Mouse (Mus musculus) cerebellum, postnatal 10 days (tissue): ENCODE data around the gene Ptprj.
A peak's percentile ranks its signal among the peaks of the same experiment; 100 is the strongest.

Experiments
- DNase-seq, 2 experiments: peaks; one replicate each; pipeline ENCODE4 v3.0.0; 2021; ENCODE audit warnings: mixed read lengths in 2 of 2

Ptprj gene

DNA sequence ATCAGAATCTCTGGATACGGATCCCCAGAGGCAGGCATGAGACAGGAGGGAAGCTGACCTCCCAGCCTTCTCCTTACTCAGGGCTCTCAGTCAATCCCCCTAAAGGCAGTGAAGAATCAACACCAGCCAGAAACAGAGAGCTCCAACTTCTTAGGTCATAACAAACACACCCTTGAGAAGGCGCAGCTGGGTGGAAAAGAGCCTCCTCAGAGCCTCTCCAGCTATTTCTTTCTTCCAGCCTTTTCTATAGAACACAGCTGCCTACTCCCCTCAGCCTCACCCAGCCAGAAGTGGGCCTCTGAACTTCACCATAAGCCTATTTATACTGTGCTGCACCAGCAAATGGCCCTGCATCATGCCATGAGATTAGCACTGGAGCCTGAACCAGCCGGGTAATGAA lies 74.3 kb downstream of the Ptprj start:
- DNase-seq, result no peak

DNA sequence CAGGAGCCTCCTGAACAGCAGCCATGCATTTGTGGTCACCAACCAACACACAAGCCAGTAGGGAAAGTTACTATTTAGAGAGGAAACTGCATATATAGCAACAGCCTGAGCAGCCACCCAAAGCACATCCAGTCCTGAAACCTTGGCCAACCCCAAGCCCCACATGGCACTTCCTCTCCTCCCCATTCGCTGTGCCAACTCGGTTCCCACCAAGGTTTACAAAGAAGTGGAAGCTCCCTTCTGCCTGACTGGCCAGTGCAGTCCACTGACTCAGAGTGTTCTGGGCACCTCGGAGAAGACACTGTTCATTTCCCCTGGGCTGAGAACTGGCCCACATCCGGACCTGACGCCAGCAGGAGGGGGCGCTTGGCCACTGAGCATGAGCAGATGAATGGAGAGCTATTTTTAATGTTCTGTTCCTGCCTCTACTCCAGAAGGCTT lies 75.7 kb downstream of the Ptprj start:
- DNase-seq, result peak; percentile 85 to 90

DNA sequence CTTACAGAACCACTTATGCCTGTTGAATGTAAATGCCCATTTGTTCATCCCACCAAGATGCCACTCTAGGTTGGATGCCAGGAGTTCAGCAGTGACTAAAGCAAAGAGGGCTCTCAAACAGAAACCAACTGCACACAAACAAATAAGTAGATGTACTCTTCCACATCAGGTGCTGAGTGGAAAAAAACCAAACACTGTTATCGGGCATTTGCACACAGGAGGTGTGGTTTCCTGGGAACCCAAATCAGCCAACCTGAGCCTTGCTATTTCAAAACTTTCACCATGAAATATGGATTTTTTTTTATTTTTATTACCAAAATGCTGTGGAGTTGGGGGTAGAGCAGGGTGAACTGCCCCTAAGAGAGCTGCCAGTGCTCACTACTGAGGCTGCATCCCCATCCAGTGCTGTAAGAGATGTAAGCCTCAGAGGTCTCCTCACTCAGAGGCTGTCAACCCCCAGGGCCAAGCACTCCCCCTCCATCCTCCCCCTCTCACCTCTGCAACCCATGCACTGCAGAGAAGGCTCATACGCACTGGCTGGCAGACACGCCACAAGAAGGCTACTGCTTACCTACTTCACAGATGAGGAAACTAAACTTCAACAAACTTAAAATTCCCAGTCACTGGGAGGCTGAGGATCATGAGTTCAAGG lies 77.1 kb downstream of the Ptprj start:
- no peak for DNase-seq

DNA sequence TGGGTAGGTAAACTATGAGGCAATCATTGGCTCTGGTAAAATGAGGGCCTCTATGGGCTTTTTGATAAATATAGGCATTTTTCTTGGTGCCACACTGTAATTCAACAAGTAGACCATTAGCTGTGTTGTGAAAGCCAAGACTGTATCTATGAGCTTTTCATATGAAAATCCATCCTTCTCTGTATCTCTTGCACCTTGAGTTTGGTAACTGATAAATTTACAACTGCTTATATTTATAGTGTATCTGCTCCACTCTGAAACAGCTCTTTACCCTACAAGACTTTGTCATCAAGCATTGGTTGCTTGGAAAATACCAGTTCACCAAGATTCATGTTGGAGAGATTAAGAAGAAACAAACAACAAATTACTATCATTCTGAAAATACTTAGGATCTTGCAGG lies 77.7 kb downstream of the Ptprj start:
- DNase-seq, result no peak

DNA sequence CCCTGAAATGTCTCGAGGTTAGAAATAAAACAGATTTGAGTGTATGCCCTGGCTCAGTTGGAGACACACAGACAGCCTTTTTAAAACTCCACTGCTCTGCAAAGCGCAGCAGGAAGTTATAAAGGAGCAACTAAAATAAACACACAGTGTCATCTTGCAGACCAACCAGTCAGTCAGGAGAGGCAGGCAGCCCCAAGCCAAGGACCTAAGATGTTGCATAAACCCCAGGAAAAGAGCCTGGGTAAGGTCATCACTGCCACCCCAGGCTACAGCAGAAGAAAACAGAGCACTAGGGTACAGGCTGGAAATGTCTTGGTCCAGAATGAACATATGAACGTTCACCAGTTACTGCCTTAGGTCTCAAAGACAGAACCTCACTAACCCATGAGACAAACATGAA lies 78.7 kb downstream of the Ptprj start:
- no peak for DNase-seq

DNA sequence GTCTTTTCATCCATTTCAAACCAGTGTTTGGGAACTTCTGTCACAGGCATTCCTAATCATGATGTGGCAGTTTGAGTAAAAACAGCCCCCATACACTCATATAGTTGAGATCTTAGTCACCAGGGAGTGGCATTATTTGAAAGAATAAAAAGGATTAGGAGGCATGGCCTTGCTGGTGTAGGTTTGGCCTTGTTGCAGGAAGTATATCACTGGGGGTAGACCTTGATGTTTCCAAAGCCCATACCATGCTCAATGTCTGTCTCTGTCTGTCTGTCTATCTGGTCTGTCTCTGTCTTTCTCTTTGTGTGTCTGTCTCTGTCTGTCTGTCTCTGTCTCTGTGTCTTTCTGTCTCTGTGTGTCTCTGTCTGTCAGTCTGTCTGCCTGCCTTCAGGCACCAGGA lies 79.6 kb downstream of the Ptprj start:
- no peak for DNase-seq

DNA sequence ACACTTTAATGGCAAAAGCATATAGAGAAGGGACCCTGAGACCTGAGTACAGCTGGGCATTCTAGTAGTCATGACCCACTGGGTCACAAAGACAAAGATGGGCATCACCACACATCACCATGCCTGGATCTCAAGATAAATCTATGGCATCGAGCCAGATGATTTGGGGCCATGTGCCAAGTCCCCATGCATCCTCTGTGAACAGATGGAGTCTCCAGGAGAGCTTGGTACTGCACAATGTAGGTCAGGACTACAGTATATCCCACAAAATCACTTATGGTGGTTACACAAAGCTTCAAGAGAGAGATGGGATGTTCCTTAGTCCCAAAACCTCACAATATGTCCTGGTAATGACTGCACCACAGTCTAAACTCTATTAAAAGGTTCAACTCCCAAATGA lies 81.4 kb downstream of the Ptprj start:
- DNase-seq, result peak; percentile 95 to 96

DNA sequence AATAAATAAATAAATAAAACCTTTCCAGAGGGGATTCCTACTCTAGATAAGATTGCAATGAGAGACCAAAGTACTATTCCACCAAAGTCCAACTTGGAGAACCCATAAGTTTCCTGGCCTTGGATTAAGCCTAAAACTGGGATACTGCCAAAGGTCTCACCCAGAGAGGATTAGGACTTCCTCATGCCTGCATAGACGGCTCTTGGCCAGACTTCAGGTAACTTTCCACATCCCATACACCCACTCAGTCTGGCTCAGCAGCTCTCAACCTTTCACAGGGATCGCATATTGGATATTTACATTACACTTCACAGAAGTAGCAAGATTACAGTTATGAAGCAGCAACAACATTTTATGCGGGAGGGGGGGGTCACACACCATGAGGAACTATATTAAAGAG lies 82.9 kb downstream of the Ptprj start:
- DNase-seq, result no peak

DNA sequence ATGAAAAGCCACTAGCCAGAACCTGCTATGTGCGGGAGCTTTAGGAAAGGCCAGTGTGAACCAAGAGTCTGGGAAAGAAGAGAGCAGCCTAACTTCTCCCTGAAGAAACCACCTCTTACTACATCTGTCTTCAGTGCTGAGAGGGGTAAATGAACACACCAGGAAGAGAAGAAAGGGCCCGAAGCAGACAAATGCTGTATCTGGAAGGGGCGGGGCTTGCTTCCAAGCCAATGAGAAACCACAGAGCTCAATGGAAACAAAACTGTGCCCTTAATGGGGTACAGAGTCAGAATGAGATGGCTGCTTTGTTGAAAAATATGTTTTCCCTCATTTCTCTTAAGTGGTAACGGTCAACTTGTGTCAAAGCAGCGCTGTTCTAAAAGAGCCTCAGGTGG lies 83.8 kb downstream of the Ptprj start:
- no peak for DNase-seq

DNA sequence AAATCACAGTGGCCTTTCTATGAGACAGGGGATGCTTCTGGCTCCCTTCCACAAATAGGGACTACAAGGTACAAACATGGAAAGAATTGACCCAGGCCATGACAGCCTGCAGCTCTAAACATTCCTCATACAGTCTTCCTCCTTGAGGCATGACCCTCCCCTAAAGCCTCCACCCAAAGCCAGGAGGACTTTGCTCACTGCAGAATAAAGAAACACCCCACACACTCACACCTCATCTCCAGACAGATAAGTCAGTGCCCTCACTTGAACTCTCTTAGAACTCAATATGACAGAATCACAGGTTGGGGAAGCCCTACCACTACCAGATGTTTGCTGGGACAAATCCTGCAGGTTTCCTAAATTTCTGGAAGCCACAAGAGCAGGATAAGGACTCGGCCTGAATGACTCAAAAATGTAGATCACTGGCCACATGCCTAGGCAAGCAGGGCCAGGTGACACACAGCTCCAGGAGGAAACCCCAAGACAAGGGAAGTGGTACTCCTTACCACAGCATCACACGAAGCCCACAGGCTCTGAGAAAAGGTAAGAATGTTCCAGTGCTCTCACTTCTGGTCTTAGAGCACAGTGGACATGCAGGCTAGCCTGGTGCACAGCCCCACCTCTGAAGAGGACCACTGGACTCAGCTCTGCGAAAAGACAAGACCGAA lies 84.3 kb downstream of the Ptprj start:
- no peak for DNase-seq

DNA sequence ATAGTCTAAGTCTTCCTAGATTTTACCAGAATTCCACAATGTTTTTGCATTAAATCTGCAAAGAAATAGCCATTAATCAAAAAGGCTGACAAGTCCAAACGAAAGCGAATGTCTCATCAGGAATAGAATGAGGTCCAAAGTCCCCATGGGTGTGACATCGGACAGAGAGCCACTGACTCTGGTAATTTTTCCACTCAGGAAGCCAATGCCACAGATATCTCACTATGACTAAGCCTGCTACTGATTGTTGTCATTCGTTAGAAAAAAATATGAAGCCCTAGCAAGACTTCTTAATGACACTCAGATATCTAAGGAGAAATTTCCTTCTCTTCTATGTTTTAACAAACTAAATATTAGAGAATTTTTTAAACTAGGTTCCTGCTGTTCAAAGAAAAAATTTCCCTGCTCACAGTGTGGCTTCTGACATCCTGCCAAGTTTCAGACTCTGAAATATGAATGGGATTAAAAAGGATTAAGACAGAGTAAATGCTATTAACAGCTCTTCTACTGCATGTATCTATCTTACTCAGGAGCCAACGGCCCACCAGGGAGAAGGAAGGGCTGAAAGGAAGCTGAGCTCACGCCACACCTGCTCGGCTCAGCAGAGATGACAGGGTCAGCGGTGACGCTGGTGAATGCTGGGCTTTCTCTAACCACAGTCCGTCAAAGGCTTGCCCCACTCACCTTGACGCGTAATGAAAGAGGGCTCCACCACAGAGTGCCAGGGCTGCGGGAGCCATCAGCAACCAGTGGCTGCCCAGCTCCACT lies 90.0 kb downstream of the Ptprj start:
- DNase-seq, result peak; percentile 69 to 74

DNA sequence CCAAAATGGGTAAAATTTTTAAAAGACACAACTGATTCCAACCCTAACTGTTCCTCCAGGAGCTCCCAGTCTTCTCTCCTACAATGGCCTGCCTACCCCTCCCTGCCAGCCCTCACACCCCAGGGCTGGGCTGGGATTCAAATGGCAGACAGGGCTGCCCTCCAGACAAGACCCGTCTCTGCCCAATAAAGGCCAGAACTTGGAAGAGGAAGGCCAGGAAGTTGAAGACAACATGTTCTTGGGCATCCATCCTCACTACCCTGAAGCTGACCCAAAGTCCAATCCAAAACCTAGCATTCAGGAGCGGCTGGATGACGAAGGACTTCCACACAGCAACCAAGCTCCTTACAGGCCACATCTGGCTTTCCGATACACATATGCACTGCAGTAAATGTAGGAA lies 90.6 kb downstream of the Ptprj start:
- DNase-seq, result peak; percentile 77 to 92

DNA sequence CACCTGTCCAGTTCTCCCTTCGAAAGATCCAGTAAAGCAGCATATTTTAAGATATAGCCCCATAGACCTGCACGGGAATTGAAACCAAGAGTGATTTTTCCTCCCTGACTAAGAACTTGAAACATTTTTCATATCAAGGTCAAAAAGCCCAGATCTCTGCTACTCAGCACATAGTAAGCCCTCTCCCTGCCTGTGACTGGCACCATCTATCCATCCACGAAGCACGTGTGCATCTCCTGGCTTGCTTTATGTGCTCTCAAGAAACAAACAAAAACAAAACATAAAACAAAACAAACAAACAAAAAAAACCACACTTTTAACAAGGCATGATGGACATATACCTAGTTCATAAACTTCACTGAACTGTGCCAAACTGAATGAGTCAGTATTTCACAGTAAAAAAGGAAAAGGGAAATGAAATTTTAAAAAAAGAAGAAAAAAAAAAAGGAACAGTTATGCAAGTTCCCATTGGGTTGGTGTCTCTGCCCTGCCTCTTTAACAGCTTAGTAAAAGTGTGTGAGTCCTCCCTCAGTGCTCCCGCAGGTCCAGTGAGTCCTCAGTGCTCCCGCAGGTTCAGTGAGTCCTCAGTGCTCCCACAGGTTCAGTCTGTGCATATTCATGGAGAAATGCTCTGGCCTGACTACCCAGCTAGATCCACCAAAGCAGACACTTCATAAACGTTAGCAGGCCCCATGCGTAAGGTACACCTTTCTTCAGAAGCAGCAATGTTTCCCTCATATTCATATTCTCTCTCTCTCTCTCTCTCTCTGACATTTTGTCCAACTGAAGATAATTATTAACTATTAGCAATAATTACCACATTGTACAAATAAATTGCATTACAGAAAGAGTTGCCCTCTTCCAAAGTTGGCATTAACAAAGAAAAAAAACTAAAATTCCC lies 91.5 kb downstream of the Ptprj start:
- no peak for DNase-seq

DNA sequence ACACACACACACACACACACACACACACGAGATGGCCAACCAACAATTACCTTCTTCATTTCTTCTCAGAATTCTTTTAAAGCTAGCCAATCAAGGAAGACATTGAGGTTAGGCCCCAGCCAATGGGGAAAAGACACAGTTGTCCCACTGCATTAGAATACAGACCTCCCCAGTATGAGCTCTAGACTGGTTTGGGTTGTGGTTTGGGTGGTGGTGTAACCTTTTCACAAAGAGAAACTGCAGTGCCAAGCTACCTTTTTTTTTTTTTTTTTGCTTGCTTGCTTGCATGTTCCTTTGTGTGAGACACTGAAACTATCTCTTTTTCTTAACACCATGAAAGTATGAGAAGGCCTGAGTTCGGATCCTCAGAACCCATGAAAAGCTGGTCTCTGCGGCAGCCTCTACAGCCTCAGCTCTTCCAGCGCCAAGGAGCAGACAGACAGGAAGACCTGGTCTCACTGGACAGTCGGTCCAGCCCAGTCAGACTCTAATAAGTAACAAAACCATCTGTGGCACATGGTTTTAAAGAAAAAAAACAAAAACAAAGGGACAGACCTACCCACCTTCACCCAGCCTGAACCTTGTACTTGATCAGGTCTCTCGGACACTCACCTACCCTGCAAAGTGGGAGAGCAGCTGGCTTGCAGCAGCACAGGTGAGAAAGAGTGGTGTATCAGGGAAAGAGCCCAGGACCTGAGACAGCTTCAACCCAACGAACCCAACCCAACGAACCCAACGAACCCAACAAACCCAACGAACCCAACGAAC lies 92.8 kb downstream of the Ptprj start:
- DNase-seq, result no peak

DNA sequence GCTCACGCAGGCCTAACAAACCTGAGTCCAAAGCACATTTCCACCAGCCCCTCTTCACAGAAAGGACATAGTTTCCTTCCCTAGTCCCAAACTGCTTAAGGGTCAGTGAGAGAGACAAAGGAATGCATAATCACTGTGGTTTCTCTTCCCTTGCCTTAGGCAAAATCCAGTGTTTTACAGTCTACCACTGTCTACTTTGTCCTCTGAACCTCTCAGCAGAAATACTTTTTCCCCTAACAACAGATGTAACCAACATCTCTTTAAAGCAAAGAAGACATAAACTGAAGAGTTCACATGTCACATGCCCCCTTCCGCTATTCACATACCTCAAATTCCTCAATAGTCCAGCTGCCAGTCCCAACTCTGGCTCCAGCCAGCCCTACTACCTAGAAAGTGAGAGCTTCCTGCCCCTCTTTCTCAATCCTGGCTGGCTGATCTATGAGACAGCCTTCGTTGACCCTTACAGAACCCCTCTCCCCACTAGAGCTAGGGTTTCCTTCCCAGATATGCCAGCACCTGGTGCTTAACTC lies 94.2 kb downstream of the Ptprj start:
- DNase-seq, result no peak

DNA sequence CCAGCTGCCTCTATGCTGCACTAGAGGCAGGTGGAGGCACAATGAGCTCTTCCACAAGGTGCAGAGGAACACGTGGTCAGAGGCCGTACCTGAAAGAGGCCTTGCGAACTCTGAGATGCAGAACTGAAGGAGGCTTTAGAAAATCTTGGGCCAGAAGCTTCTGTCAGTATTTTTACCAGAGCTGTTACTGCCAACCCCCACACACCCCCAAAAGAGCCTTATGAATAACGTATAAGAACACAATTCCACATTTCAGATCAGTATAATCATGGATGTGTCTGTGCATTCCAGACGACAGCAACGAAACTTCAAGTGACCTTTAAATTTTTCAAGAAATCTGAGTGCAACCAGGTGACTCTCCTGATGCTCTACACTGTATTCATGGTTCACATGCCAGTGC lies 98.9 kb downstream of the Ptprj start:
- no peak for DNase-seq

DNA sequence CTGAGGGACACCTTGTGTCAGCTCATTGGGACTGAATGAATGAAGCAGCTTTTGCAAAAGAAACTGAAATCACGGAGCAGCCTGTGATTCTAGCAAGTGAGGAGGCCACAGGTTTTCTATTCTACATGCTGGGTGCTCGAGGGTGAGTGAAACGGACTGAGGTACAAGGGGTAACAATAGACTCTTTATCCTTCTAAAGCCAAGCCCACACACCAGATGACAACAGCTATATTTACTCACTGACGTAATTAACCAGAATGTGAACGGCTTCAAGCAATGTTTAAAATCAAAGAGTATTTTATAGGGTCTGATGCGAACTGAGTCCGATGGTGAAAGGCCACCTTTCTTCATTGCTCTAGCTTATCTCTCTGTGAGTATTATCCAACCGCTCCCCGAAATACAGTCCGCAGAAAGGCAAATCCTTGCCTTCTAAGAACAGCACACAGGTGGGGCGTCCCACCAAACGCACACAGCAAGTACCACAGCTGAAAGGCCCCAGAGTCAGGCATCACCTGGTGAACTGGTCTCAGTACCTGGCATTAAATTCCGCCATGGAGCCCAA lies 99.6 kb downstream of the Ptprj start:
- DNase-seq, result no peak

DNA sequence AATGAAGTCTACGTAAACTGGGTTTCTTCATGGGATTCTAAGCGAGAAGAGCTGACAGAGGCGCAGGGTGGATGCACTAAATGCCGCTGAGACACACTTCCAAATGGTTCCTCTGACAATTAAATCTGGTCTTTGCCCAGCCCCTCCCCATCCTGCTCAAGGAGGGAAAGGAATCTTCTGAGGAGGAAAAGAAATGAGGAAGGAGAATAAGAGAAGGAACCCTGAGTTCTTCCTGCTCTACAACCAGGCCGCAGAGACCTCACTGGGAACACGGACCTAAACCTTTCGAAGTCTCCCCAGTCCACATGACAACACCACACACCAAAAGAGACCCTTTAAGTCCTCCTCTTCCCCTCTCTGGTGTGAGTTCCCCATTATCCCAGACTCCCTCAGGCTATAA lies 101.9 kb downstream of the Ptprj start:
- DNase-seq, result no peak

DNA sequence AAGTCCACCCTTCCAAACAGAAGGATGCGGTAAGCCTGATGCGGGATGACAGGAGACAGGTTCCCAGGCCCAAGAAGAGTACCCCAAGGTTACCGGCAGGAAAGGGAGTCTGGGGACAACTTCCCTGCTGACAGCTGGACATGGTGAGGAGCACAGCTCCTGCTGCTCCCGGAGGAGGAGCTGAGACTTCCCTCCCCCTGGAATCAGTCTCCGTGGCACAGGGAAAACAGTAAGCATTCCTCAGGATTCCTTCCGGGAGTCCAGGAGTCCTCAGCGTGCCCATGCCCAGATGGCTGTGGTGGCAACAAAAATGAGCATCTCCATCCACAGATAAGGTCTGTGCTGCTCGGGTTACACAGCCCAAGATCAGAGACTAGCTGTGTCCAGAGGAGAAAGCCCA lies 102.8 kb downstream of the Ptprj start:
- DNase-seq, result no peak

DNA sequence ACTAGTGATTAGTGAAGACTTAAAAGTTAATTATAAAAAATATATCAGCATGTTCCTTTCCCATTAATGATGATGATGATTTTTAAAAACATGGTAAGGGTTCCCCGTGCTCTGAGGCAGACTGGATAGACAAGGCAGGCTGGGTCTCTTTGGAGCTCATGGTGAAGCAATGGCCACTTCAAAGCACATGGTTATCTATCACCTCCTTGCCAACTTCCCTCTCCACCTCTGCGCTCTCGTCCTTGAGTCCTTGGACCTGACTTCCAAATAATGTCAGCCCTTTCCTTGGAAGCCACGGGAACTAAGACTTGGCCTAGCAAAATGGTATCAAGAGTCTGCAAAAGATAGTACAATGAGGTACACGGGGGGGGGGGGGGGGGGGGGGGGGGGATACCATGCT lies 103.7 kb downstream of the Ptprj start:
- no peak for DNase-seq

DNA sequence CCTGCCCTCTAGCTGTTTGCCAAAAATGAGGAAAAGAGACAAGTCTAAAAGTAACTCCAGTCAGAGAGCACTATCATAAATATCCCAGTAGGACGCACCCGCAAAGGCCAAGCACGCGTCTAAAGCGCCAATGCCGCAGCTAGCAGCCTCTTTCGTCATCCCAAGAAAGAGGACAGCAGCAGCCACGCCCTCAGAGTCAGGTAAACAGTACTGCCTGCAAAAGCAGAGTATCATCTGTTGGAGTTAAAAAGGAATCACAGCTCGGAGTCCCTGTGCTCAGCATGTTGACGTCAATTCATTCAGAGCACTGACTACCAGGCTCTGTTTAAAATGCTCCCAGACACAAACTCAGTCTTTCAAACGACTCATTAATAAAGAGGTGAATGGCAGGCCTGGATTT lies 104.1 kb downstream of the Ptprj start:
- no peak for DNase-seq
